Mouse (Mus musculus) thymus, postnatal 4 days (tissue): ENCODE results near the gene Nipsnap2.
"Not testable (repeated sequence)": the region's sequence is repeated elsewhere in the genome, so short reads cannot be mapped to it uniquely, and the experiment has no call there.

Source experiments
- DNase-seq: peaks from one replicate; pipeline ENCODE4 v3.0.0; 2021

Nipsnap2 gene

GRCm38 (mm10) chr5:129724834-129725773, at the start of gene Nipsnap2:
Gene Nipsnap2, plus strand, starts transcription at chr5:129725063.
- peak; percentile 92 for DNase-seq

GRCm38 (mm10) chr5:129685141-129685540, 39.7 kb upstream of the Nipsnap2 start:
- not testable (repeated sequence) for DNase-seq

GRCm38 (mm10) chr5:129687621-129688020, 37.2 kb upstream of the Nipsnap2 start:
- no peak for DNase-seq

- no peak for DNase-seq
Observed at GRCm38 (mm10) chr5:129690528-129690927, 34.3 kb upstream of the Nipsnap2 start.

GRCm38 (mm10) chr5:129700506-129700905, 24.4 kb upstream of the Nipsnap2 start:
- no peak for DNase-seq

GRCm38 (mm10) chr5:129701706-129702105, 23.2 kb upstream of the Nipsnap2 start:
- DNase-seq = no peak

GRCm38 (mm10) chr5:129703368-129703767, 21.5 kb upstream of the Nipsnap2 start:
- DNase-seq = no peak

GRCm38 (mm10) chr5:129708412-129708811, 16.5 kb upstream of the Nipsnap2 start, which contains the start of gene Sept14:
Gene Sept14, minus strand, starts transcription at chr5:129708512.
- DNase-seq = no peak

GRCm38 (mm10) chr5:129715326-129715861, 9.5 kb upstream of the Nipsnap2 start, which contains the start of gene Mrps17:
Gene Mrps17, plus strand, starts transcription at chr5:129715497.
- DNase-seq = peak; percentile 92

GRCm38 (mm10) chr5:129717016-129717415, 7.8 kb upstream of the Nipsnap2 start:
- DNase-seq = no peak

- DNase-seq = peak; percentile 22
Observed at GRCm38 (mm10) chr5:129720176-129720575, 4.7 kb upstream of the Nipsnap2 start.

- peak; percentile 15 for DNase-seq
Observed at GRCm38 (mm10) chr5:129724268-129724667, 595 bp upstream of the Nipsnap2 start.

- peak; percentile 37 for DNase-seq
Observed at GRCm38 (mm10) chr5:129725774-129726392, 1.0 kb downstream of the Nipsnap2 start.

GRCm38 (mm10) chr5:129726784-129727183, 1.9 kb downstream of the Nipsnap2 start:
- DNase-seq = no peak

GRCm38 (mm10) chr5:129729286-129729685, 4.4 kb downstream of the Nipsnap2 start:
- no peak for DNase-seq

- no peak for DNase-seq
Observed at GRCm38 (mm10) chr5:129730344-129730743, 5.5 kb downstream of the Nipsnap2 start.

GRCm38 (mm10) chr5:129731021-129731420, 6.2 kb downstream of the Nipsnap2 start:
- DNase-seq = no peak

- DNase-seq = peak; percentile 58
Observed at GRCm38 (mm10) chr5:129740976-129741375, 16.1 kb downstream of the Nipsnap2 start.

GRCm38 (mm10) chr5:129742903-129743488, 18.1 kb downstream of the Nipsnap2 start:
- DNase-seq = no peak

- DNase-seq = no peak
Observed at GRCm38 (mm10) chr5:129744050-129744449, 19.2 kb downstream of the Nipsnap2 start.

GRCm38 (mm10) chr5:129756886-129757285, 32.0 kb downstream of the Nipsnap2 start:
- no peak for DNase-seq

GRCm38 (mm10) chr5:129759929-129760480, 35.1 kb downstream of the Nipsnap2 start:
- DNase-seq = no peak
